Mouse (Mus musculus) stomach, postnatal 0 days (tissue): Measurements from ENCODE around the gene Pced1a. TPM values are rescaled to one million over a fixed set of nuclear protein-coding genes. Genes with fewer than 3 reads are reported as not detected.

Experiments
- ATAC-seq: fragments of 200-750 bp; cut with Nextera tagmentation; 2 replicates; pipeline ENCODE4 v1.8.0; 2017; ENCODE audit not compliant: low FRiP score, low TSS enrichment
- DNase-seq: peaks from one replicate; pipeline ENCODE4 v3.0.0-alpha.2; 2016; ENCODE audit warnings: low spot score
- H3K27ac ChIP-seq: fragments of 300-500 bp; sonication (generic); replicated peaks from 2 replicates; pipeline ENCODE4 v1.5.1; 2014; ENCODE audit warnings: mild to moderate bottlenecking, control low read depth
- H3K27me3 ChIP-seq: fragments of 300-500 bp; sonication (generic); 2 replicates; pipeline ENCODE4 v1.6.1; 2014; ENCODE audit warnings: low read length; ENCODE audit not compliant: control insufficient read depth, insufficient read depth
- H3K36me3 ChIP-seq: fragments of 300-500 bp; sonication (generic); 2 replicates; pipeline ENCODE4 v1.6.1; 2014; ENCODE audit warnings: low read length, mixed read lengths; ENCODE audit not compliant: control insufficient read depth, insufficient read depth
- H3K4me1 ChIP-seq: fragments of 300-500 bp; sonication (generic); replicated peaks from 2 replicates; pipeline ENCODE4 v1.6.1; 2014; ENCODE audit warnings: antibody characterized with exemption; ENCODE audit not compliant: control insufficient read depth, insufficient read depth
- H3K4me2 ChIP-seq: fragments of 300-500 bp; sonication (generic); replicated peaks from 2 replicates; pipeline ENCODE4 v1.6.1; 2014; ENCODE audit warnings: low read depth, mild to moderate bottlenecking, control low read depth, moderate library complexity
- H3K4me3 ChIP-seq: fragments of 300-500 bp; sonication (generic); 2 replicates; pipeline ENCODE4 v1.5.1; 2014; ENCODE audit warnings: low read depth, low read length, control low read depth
- H3K9ac ChIP-seq: fragments of 300-500 bp; sonication (generic); 2 replicates; pipeline ENCODE4 v1.6.1; 2014; ENCODE audit warnings: mild to moderate bottlenecking, low read length, control low read depth, mixed read lengths
- H3K9me3 ChIP-seq: fragments of 300-500 bp; sonication (generic); 2 replicates; pipeline ENCODE4 v1.6.1; 2016; ENCODE audit warnings: low read length; ENCODE audit not compliant: control insufficient read depth
- CTCF ChIP-seq: IDR thresholded peaks from 2 replicates; pipeline ENCODE4 v1.5.1; 2016; ENCODE audit warnings: antibody characterized with exemption, low read depth, mild to moderate bottlenecking, moderate library complexity
- EP300 ChIP-seq: optimal IDR thresholded peaks from 2 replicates; pipeline ENCODE3; 2016; ENCODE audit warnings: antibody characterized with exemption
- WGBS: fragments of 180-500 bp; shearing (Covaris S2); extraction: QIAGEN DNeasy Blood & Tissue Kit; methylation state at CpG from one replicate; pipeline ENCODE4 v1.1.7; 2014; 5-methylcytosine and 5-hydroxymethylcytosine counted together
- polyA plus RNA-seq: library from polyadenylated mRNA; unstranded; fragments of >200 nt; fragmentation: Nextera tagmentation; extraction: Ambion mirVana; gene quantifications from 2 replicates; pipeline ENCODE4 v1.2.1, GENCODE M21; 2015

Pced1a gene
- 4.4 and 4.9 TPM in 2 replicates for polyA plus RNA-seq

DNA sequence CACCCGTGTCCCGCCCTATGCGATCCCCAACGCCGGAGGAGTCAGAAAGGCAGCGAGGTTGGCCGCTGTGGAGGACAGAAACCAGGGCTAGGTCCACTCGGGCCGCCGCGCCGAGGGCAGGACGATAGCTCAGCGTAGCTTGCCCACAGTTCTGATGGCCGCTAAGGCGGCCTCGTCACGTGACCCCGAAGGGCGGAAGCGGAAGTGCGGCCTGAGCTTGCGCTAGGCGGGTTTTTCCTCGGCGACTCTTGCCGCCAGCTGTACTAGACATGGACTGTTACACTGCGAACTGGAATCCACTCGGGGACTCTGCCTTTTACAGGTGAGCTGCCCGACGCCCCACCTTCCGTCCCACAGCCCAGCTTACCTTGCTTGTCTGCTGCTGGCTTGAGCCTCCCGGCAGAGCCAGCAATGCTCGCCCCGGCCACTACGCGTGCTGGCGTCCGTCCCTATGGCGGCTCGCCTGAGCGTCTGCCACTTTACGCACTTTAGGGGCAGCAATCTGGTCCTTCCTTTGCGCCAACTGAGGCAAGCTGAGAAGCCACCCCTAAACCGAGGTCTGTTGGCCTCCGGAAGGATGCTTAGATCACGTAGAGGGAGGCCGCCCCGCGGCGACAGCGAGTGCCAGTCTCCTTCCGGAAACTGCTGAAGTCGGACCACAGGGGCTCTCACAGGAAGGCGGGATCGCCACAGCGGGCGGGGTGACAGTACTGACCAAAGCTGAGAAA lies at the start of gene Pced1a, which contains the start of gene Vps16:
Gene Pced1a, minus strand, starts transcription at position 576 of the 728 bp plus-strand sequence.
Gene Vps16, plus strand, starts transcription at position 214 of the 728 bp plus-strand sequence.
- peak; percentile 66 for TF ChIP-seq CTCF
- TF ChIP-seq EP300: no peak
- under 1% methylated on average over 58 of the region's 58 CpGs for WGBS
- Histone ChIP-seq H3K4me1 (peaks cover 4% of the 10 kb centered on the region; the same call in 1 of the 2 replicates), H3K9ac (peak within 1 kb of the TSS; percentile 88), H3K9me3 (no peaks in the 10 kb centered on the region), H3K27me3 (no peaks in the 10 kb centered on the region), H3K27ac (peak within 1 kb of the TSS; percentile 92), H3K4me3 (peak within 1 kb of the TSS; percentile 81), H3K36me3 (no peaks in the 10 kb centered on the region), H3K4me2 (peak within 1 kb of the TSS; percentile 90)
- DNase-seq (peak; percentile 94), ATAC-seq (peak; percentile 97)

- no peaks in the 10 kb centered on the region for H3K36me3 ChIP-seq
- no peaks in the 10 kb centered on the region for H3K9me3 ChIP-seq
- no peak overlapping the region for H3K4me3 ChIP-seq
- DNase-seq: no peak
- 53% methylated on average over 8 of the region's 8 CpGs for WGBS
- no peaks in the 10 kb centered on the region for H3K27me3 ChIP-seq
- no peak overlapping the region for H3K27ac ChIP-seq
- TF ChIP-seq CTCF (no peak), EP300 (no peak)
- no peaks in the 10 kb centered on the region for H3K4me1 ChIP-seq
- no peak overlapping the region for H3K9ac ChIP-seq
- H3K4me2 ChIP-seq: no peak overlapping the region
- ATAC-seq: no peak
Measured at GRCm38 (mm10) chr2:130472908-130473510, 48.5 kb upstream of the Pced1a start.

GRCm38 (mm10) chr2:130469935-130470334 lies 45.4 kb upstream of the Pced1a start:
- ATAC-seq (no peak), DNase-seq (no peak)
- no peaks in the 10 kb centered on the region for H3K4me1 ChIP-seq
- no peaks in the 10 kb centered on the region for H3K27me3 ChIP-seq
- H3K27ac ChIP-seq: no peak overlapping the region
- H3K9ac ChIP-seq: no peak overlapping the region
- no peak overlapping the region for H3K4me3 ChIP-seq
- H3K9me3 ChIP-seq: no peaks in the 10 kb centered on the region
- H3K36me3 ChIP-seq: no peaks in the 10 kb centered on the region
- WGBS: 80% methylated on average over 2 of the region's 2 CpGs
- TF ChIP-seq EP300: no peak
- TF ChIP-seq CTCF: no peak
- no peak overlapping the region for H3K4me2 ChIP-seq

GRCm38 (mm10) chr2:130469366-130469765 lies 44.9 kb upstream of the Pced1a start:
- ATAC-seq: no peak
- Histone ChIP-seq H3K27me3 (no peaks in the 10 kb centered on the region), H3K36me3 (no peaks in the 10 kb centered on the region), H3K4me1 (no peaks in the 10 kb centered on the region), H3K4me2 (no peak overlapping the region), H3K9ac (no peak overlapping the region), H3K9me3 (no peaks in the 10 kb centered on the region), H3K4me3 (no peak overlapping the region), H3K27ac (no peak overlapping the region)
- DNase-seq: no peak
- TF ChIP-seq EP300: no peak
- TF ChIP-seq CTCF: no peak
- 54% methylated on average over 4 of the region's 4 CpGs for WGBS

GRCm38 (mm10) chr2:130466438-130466837 lies 41.9 kb upstream of the Pced1a start:
- H3K4me1 ChIP-seq: no peaks in the 10 kb centered on the region
- no peak overlapping the region for H3K9ac ChIP-seq
- H3K27ac ChIP-seq: no peak overlapping the region
- no peaks in the 10 kb centered on the region for H3K27me3 ChIP-seq
- no peak for ATAC-seq
- no peaks in the 10 kb centered on the region for H3K36me3 ChIP-seq
- TF ChIP-seq EP300: no peak
- WGBS: 76% methylated on average over 1 of the region's 1 CpGs
- no peak for DNase-seq
- H3K9me3 ChIP-seq: no peaks in the 10 kb centered on the region
- H3K4me2 ChIP-seq: no peak overlapping the region
- no peak overlapping the region for H3K4me3 ChIP-seq
